Mouse (Mus musculus): ENCODE measurements at regions not wholly inside any gene's neighbourhood (a gene's known extent, or its start where the extent isn't known, plus 50 kb on each side); places are given as distances from the start of the nearest gene placed in this dataset.
A peak's percentile ranks its signal among the peaks of the same experiment; 100 is the strongest.

GRCm38 (mm10) chr12:39073289-39074022, 294.3 kb downstream of the Etv1 start:
- peak; percentile 9 to 23 for DNase-seq (ENCODE audit: low spot score in 2 of 2)

GRCm38 (mm10) chr12:39086285-39086684, 307.1 kb downstream of the Etv1 start:
- no peak for DNase-seq (ENCODE audit: low spot score in 2 of 2)

GRCm38 (mm10) chr12:39094638-39095230, 315.6 kb downstream of the Etv1 start:
- DNase-seq (ENCODE audit: low spot score in 2 of 2): no peak

GRCm38 (mm10) chr12:39123391-39124095, 344.4 kb downstream of the Etv1 start:
- no peak for DNase-seq (ENCODE audit: low spot score in 2 of 2)

- no peak for DNase-seq (ENCODE audit: low spot score in 2 of 2)
Measured at GRCm38 (mm10) chr12:39154689-39155088, 375.5 kb downstream of the Etv1 start.

- no peak for DNase-seq (ENCODE audit: low spot score in 2 of 2)
Measured at GRCm38 (mm10) chr12:39176958-39177357, 397.8 kb downstream of the Etv1 start.

GRCm38 (mm10) chr12:39224073-39224472, 444.9 kb downstream of the Etv1 start:
- DNase-seq (ENCODE audit: low spot score in 2 of 2): no peak

GRCm38 (mm10) chr12:39256605-39257004, 477.4 kb downstream of the Etv1 start:
- no peak for DNase-seq (ENCODE audit: low spot score in 2 of 2)

GRCm38 (mm10) chr12:39257571-39257970, 478.4 kb downstream of the Etv1 start:
- peak in 1 of 2 experiments; percentile 2 for DNase-seq (ENCODE audit: low spot score in 2 of 2)

GRCm38 (mm10) chr12:39289676-39290075, 510.5 kb downstream of the Etv1 start:
- peak in 1 of 2 experiments; percentile 16 for DNase-seq (ENCODE audit: low spot score in 2 of 2)

GRCm38 (mm10) chr12:39301351-39302212, 522.4 kb downstream of the Etv1 start:
- DNase-seq (ENCODE audit: low spot score in 2 of 2): no peak

GRCm38 (mm10) chr12:39302213-39302591, 523.0 kb downstream of the Etv1 start:
- DNase-seq (ENCODE audit: low spot score in 2 of 2): no peak

- DNase-seq (ENCODE audit: low spot score in 2 of 2): no peak
Measured at GRCm38 (mm10) chr12:39307746-39308145, 528.6 kb downstream of the Etv1 start.

GRCm38 (mm10) chr12:39309905-39310304, 530.7 kb downstream of the Etv1 start:
- DNase-seq (ENCODE audit: low spot score in 2 of 2): no peak

- no peak for DNase-seq (ENCODE audit: low spot score in 2 of 2)
Measured at GRCm38 (mm10) chr12:39317229-39317628, 538.0 kb downstream of the Etv1 start.

- DNase-seq (ENCODE audit: low spot score in 2 of 2): no peak
Measured at GRCm38 (mm10) chr12:39321453-39321852, 542.3 kb downstream of the Etv1 start.

GRCm38 (mm10) chr12:39326157-39326556, 547.0 kb downstream of the Etv1 start:
- DNase-seq (ENCODE audit: low spot score in 2 of 2): no peak

- no peak for DNase-seq (ENCODE audit: low spot score in 2 of 2)
Measured at GRCm38 (mm10) chr12:39326668-39327299, 547.6 kb downstream of the Etv1 start.

- no peak for DNase-seq (ENCODE audit: low spot score in 2 of 2)
Measured at GRCm38 (mm10) chr12:39328377-39328776, 549.2 kb downstream of the Etv1 start.

- DNase-seq (ENCODE audit: low spot score in 2 of 2): no peak
Measured at GRCm38 (mm10) chr12:39339101-39339538, 559.9 kb downstream of the Etv1 start.

- no peak for DNase-seq (ENCODE audit: low spot score in 2 of 2)
Measured at GRCm38 (mm10) chr12:39341751-39342271, 562.6 kb downstream of the Etv1 start.
